Mouse (Mus musculus) olfactory bulb, adult 2 months (tissue): ENCODE data around the gene Phlda2.

Experiments
- CTCF ChIP-seq: fragments of 200-500 bp; IDR thresholded peaks from 2 replicates; pipeline ENCODE4 v1.5.1; 2012; ENCODE audit warnings: low read depth, mild to moderate bottlenecking, low read length, moderate library complexity; ENCODE audit not compliant: insufficient read depth
- POLR2A ChIP-seq: fragments of 200-500 bp; IDR thresholded peaks from 2 replicates; pipeline ENCODE4 v1.6.1; 2012; ENCODE audit warnings: mild to moderate bottlenecking, low read depth, low read length, moderate library complexity; ENCODE audit not compliant: insufficient read depth

- TF ChIP-seq CTCF (no peak), POLR2A (no peak)
Measured at GRCm38 (mm10) chr7:143461294-143461870, 41.6 kb downstream of the Phlda2 start.
